Comparison of ENCODE assay signal across 7 mouse cellular contexts in genomic region chr12:98258845-98259517, GRCm38 (mm10). TPM values are rescaled to one million over a fixed set of nuclear protein-coding genes. Genes with fewer than 3 reads are reported as not detected.
DNase-seq lines count a peak whose midpoint lies in the region; ATAC-seq lines count a peak whose summit lies in the region.

TSS of gene Galc (minus strand) at chr12:98259459.

- peak within 1 kb of the TSS; percentile 93 for H3K27ac ChIP-seq in embryonic facial prominence, embryonic 13.5 days
- peak within 1 kb of the TSS; percentile 99 for H3K27ac ChIP-seq in limb, embryonic 10.5 days
- peak within 1 kb of the TSS; percentile 98 for H3K27ac ChIP-seq in midbrain, embryonic 12.5 days (replicated peaks)

- no peaks in the 10 kb centered on the region for H3K36me3 ChIP-seq in embryonic facial prominence, embryonic 13.5 days
- H3K36me3 ChIP-seq in limb, embryonic 10.5 days = peaks cover 4% of the 10 kb centered on the region; the same call in 1 of the 2 replicates
- H3K36me3 ChIP-seq in midbrain, embryonic 12.5 days = no peaks in the 10 kb centered on the region

- WGBS in embryonic facial prominence, embryonic 13.5 days = under 1% methylated on average over 74 of the region's 76 CpGs
- under 1% methylated on average over 76 of the region's 76 CpGs for WGBS in limb, embryonic 10.5 days
- WGBS in midbrain, embryonic 12.5 days = under 1% methylated on average over 75 of the region's 76 CpGs

- peak within 1 kb of the TSS; percentile 80 for H3K4me3 ChIP-seq in embryonic facial prominence, embryonic 13.5 days
- peak within 1 kb of the TSS; percentile 87 for H3K4me3 ChIP-seq in limb, embryonic 10.5 days
- peak within 1 kb of the TSS; percentile 74 for H3K4me3 ChIP-seq in midbrain, embryonic 12.5 days

- peak within 1 kb of the TSS; percentile 93 for H3K9ac ChIP-seq in embryonic facial prominence, embryonic 13.5 days
- H3K9ac ChIP-seq in midbrain, embryonic 12.5 days (replicated peaks) = peak within 1 kb of the TSS; percentile 89

- peak; percentile 69 to 80 for DNase-seq in adrenal gland, postnatal 4 days (ENCODE audit: low spot score in 2 of 2)
- DNase-seq in heart, adult 18-20 months = peak; percentile 93 to 95
- peak; percentile 95 for DNase-seq in kidney, adult 18-20 months
- peak; percentile 88 for DNase-seq in limb, embryonic 10.5 days (ENCODE audit: low spot score)
- peak; percentile 81 for DNase-seq in skeletal muscle tissue, adult 2 months (ENCODE audit: low read depth, low spot score)

- no peaks in the 10 kb centered on the region for H3K27me3 ChIP-seq in embryonic facial prominence, embryonic 13.5 days
- H3K27me3 ChIP-seq in limb, embryonic 10.5 days (ENCODE audit: low read depth, poor library complexity, severe bottlenecking) = no peaks in the 10 kb centered on the region
- H3K27me3 ChIP-seq in midbrain, embryonic 12.5 days = no peaks in the 10 kb centered on the region

- H3K4me2 ChIP-seq in embryonic facial prominence, embryonic 13.5 days = peak within 1 kb of the TSS; percentile 68
- H3K4me2 ChIP-seq in midbrain, embryonic 12.5 days (replicated peaks) = peak within 1 kb of the TSS; percentile 70

- no peaks in the 10 kb centered on the region for H3K9me3 ChIP-seq in embryonic facial prominence, embryonic 13.5 days
- H3K9me3 ChIP-seq in limb, embryonic 10.5 days (replicated peaks) = no peaks in the 10 kb centered on the region
- H3K9me3 ChIP-seq in midbrain, embryonic 12.5 days = no peaks in the 10 kb centered on the region

- peaks cover 8% of the 10 kb centered on the region; the same call in 1 of the 2 replicates for H3K4me1 ChIP-seq in embryonic facial prominence, embryonic 13.5 days
- H3K4me1 ChIP-seq in limb, embryonic 10.5 days = 0 out of 2 replicates have a peak, but pooled peaks cover 7% of the 10 kb centered on the region
- H3K4me1 ChIP-seq in midbrain, embryonic 12.5 days = 0 out of 2 replicates have a peak, but pooled peaks cover 7% of the 10 kb centered on the region

- ATAC-seq in embryonic facial prominence, embryonic 13.5 days (ENCODE audit: insufficient number of reproducible peaks, insufficient read depth, low FRiP score, low TSS enrichment, low read depth) = peak; percentile 87
- peak; percentile 93 for ATAC-seq in midbrain, embryonic 12.5 days (ENCODE audit: low FRiP score, low read depth)

RNA-seq across cellular contexts. Expression of gene Galc, which starts in this region (rescaled TPM):
- 10 to 100 TPM; 15.3 to 18.2 TPM for total RNA-seq in adrenal gland, postnatal 4 days (2021)
- polyA plus RNA-seq in embryonic facial prominence, embryonic 13.5 days (2015; fragmentation: Nextera tagmentation; extraction: Ambion mirVana) = 8.0 and 8.3 TPM in 2 replicates
- total RNA-seq in heart, adult 18-20 months (2021) = 1 to 10 TPM; 7.7 to 8.8 TPM
- 10.1 and 12.0 TPM in 2 replicates for polyA plus RNA-seq in limb, embryonic 10.5 days (2016; fragmentation: Nextera tagmentation; extraction: Ambion mirVana)
- 13.2 and 13.3 TPM in 2 replicates for polyA plus RNA-seq in midbrain, embryonic 12.5 days (2016; fragmentation: Nextera tagmentation; extraction: Ambion mirVana)

Comparison
In these comparisons a context has a peak if more than half of its experiments do, and no peak if none do; other contexts are left out.
1. Peak in every context shown above with its lines: DNase-seq, ATAC-seq, H3K4me3 ChIP-seq and H3K27ac ChIP-seq.